Mouse (Mus musculus): ENCODE measurements at regions not wholly inside any gene's neighbourhood (a gene's known extent, or its start where the extent isn't known, plus 50 kb on each side); places are given as distances from the start of the nearest gene placed in this dataset.

DNA sequence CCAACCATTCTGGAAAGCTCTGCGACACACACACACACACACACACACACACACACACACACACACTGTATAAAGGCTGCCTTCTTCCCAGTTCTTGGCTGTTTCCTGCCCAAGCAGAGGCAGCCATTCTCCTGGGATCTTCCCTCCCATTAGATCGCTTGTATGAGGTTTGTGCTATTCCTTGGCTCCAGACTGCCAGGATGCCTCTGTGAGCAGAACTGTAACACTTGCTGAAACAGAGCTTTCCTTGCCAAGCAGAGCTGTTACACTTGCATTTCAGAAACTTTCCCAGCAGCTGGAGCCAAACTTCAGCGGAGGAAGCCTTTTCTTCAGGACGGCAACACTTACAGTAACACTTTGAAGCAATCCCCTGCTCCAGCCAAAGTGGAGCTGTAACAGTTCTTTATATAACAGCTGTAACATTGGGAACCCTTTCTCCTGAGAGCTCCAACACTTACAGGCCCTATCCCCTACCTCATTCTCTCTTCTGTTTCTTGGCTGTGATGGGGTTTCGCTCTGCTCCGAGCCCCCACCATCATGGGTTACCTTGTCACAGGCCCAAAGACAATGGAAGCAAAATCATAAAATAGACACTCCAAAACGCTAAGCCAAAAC lies 185.8 kb downstream of the Xpnpep1 start:
- no peak for TF ChIP-seq EP300 (IDR thresholded peaks at IDR 0.05; ENCODE audit: low read depth)
- no peak for TF ChIP-seq CTCF (IDR thresholded peaks at IDR 0.05; ENCODE audit: low read depth)
